Mouse (Mus musculus): Measurements from ENCODE around the gene Pitx2. TPM values are rescaled to one million over a fixed set of nuclear protein-coding genes. Genes with fewer than 3 reads are reported as not detected.

Gene Pitx2
- 10 to 100 TPM in 1 of 2 experiments, 1 to 10 TPM in 1; 9.4 to 12.8 TPM for total RNA-seq (2021)

GRCm38 (mm10) chr3:129199609-129200500, at the start of gene Pitx2:
Gene Pitx2 (plus strand): TSS chr3:129199878.
- DNase-seq, result peak; percentile 45

GRCm38 (mm10) chr3:129150001-129150400, 49.7 kb upstream of the Pitx2 start:
- DNase-seq, result no peak

GRCm38 (mm10) chr3:129151096-129151685, 48.5 kb upstream of the Pitx2 start:
- DNase-seq, result no peak

GRCm38 (mm10) chr3:129158812-129159370, 40.8 kb upstream of the Pitx2 start:
- DNase-seq, result peak; percentile 7

- DNase-seq, result no peak
Observed at GRCm38 (mm10) chr3:129161333-129162035, 38.2 kb upstream of the Pitx2 start.

- no peak for DNase-seq
Observed at GRCm38 (mm10) chr3:129164246-129164645, 35.4 kb upstream of the Pitx2 start.

- DNase-seq, result no peak
Observed at GRCm38 (mm10) chr3:129165715-129166114, 34.0 kb upstream of the Pitx2 start.

- no peak for DNase-seq
Observed at GRCm38 (mm10) chr3:129166684-129167083, 33.0 kb upstream of the Pitx2 start.

GRCm38 (mm10) chr3:129170416-129170815, 29.3 kb upstream of the Pitx2 start:
- no peak for DNase-seq

- no peak for DNase-seq
Observed at GRCm38 (mm10) chr3:129171789-129172188, 27.9 kb upstream of the Pitx2 start.

- no peak for DNase-seq
Observed at GRCm38 (mm10) chr3:129194436-129194835, 5.2 kb upstream of the Pitx2 start.

- no peak for DNase-seq
Observed at GRCm38 (mm10) chr3:129195036-129195435, 4.6 kb upstream of the Pitx2 start.

- DNase-seq, result no peak
Observed at GRCm38 (mm10) chr3:129195816-129196549, 3.7 kb upstream of the Pitx2 start.

GRCm38 (mm10) chr3:129196550-129196919, 3.1 kb upstream of the Pitx2 start:
- no peak for DNase-seq

- DNase-seq, result no peak
Observed at GRCm38 (mm10) chr3:129197035-129197434, 2.6 kb upstream of the Pitx2 start.

GRCm38 (mm10) chr3:129197786-129198626, 1.7 kb upstream of the Pitx2 start:
- DNase-seq, result no peak

- no peak for DNase-seq
Observed at GRCm38 (mm10) chr3:129198627-129198903, 1.1 kb upstream of the Pitx2 start.

- DNase-seq, result no peak
Observed at GRCm38 (mm10) chr3:129199160-129199608, 494 bp upstream of the Pitx2 start.

- no peak for DNase-seq
Observed at GRCm38 (mm10) chr3:129200501-129200890, 818 bp downstream of the Pitx2 start.

- DNase-seq, result no peak
Observed at GRCm38 (mm10) chr3:129201156-129201555, 1.5 kb downstream of the Pitx2 start.

GRCm38 (mm10) chr3:129201681-129202255, 2.1 kb downstream of the Pitx2 start:
- no peak for DNase-seq
